Mouse (Mus musculus): Measurements from ENCODE around the gene Zfyve26. TPM values are rescaled to one million over a fixed set of nuclear protein-coding genes. Genes with fewer than 3 reads are reported as not detected.

Gene Zfyve26
- polyA plus RNA-seq, 1 experiment from 2014 or later = 7.0 TPM

DNA sequence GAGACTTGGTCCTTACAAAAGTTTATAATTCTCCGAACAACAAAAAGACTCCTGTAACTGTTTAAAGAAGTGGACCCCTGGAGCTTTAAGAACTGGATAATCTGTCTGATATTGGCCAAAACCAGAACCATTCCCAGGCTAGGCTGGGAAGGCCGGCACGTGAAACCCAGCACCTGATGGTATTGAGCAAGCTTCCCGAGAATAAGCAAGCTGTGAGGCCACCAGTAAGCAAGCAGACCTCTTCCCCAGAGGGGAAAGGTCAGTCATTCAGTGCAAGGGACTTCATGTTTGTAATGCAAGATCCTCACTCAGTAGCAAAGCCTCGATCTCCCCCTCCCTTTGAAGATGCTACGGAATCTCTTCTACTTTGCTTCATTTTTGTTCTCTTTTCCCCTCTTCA lies 3.2 kb downstream of the Zfyve26 start:
- Histone ChIP-seq H3K9ac (ENCODE audit: low read depth, low read length) (no peak overlapping the region), H3K36me3 (ENCODE audit: control insufficient read depth, insufficient read depth, low read length) (peaks cover 6% of the 10 kb centered on the region), H3K4me3 (ENCODE audit: low read length) (no peak overlapping the region), H3K4me2 (ENCODE audit: low read length) (no peak overlapping the region), H3K9me3 (ENCODE audit: control insufficient read depth, low read length) (no peaks in the 10 kb centered on the region), H3K27me3 (replicated peaks; ENCODE audit: control insufficient read depth, insufficient read depth, low read length) (no peaks in the 10 kb centered on the region), H3K27ac (ENCODE audit: low read depth, low read length) (no peak overlapping the region), H3K4me1 (ENCODE audit: control insufficient read depth, insufficient read depth, low read depth, low read length) (peaks cover 10% of the 10 kb centered on the region)
- ATAC-seq = no peak
- WGBS = 87% methylated on average over 6 of the region's 6 CpGs

DNA sequence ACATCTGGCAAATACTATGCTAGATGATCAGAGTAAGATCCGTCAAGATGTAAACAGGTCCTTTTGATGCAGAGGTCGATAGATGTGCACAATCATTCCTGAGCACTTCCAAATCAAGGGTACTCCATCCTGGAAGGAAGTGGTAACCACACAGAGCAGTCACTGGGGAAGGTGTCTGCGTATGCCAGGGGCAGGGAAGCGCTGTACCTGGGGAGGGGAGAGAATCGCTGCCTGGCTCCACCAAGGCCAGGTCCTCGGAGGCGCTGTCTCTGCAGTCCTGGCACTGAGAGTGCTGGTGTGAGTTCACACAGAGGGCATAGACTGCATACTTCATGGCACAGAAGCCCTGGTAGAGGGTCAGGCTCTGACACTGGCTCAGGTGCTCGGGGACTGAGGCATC lies 13.5 kb downstream of the Zfyve26 start:
- Histone ChIP-seq H3K4me3 (ENCODE audit: low read length) (no peak overlapping the region), H3K9ac (ENCODE audit: low read depth, low read length) (no peak overlapping the region), H3K27me3 (replicated peaks; ENCODE audit: control insufficient read depth, insufficient read depth, low read length) (no peaks in the 10 kb centered on the region), H3K4me2 (ENCODE audit: low read length) (no peak overlapping the region), H3K9me3 (ENCODE audit: control insufficient read depth, low read length) (no peaks in the 10 kb centered on the region), H3K27ac (ENCODE audit: low read depth, low read length) (no peak overlapping the region), H3K4me1 (ENCODE audit: control insufficient read depth, insufficient read depth, low read depth, low read length) (no peaks in the 10 kb centered on the region), H3K36me3 (ENCODE audit: control insufficient read depth, insufficient read depth, low read length) (peaks cover 53% of the 10 kb centered on the region)
- WGBS = 92% methylated on average over 8 of the region's 8 CpGs
- no peak for ATAC-seq

DNA sequence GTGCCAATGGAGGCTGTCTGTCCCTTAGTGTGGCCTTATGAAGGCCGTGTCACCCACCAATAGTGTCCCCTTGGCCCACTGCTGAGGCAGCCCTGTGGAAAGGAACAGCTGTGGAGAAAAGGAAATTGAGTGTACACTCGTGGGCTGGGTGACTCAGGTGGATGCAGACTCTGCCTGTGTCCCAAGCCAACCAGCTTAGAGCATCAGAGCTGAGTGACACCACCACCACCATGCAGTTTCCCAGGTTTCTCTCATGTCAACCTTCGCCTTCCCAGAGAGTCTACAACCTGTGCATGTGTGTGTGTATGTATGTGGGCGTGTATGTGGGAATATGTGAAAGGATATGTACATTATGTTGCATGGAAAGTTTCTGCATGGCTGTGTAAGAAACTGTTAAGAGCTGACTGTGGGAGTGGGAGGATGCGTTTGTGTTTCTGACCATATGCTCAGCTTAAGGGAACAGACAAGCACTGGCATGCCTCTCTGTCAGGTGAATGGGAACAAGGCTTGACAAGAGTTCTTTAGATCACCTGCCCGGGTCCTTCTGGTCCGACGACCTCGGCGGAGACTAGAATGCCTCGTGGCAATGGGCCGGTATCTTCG lies 16.5 kb downstream of the Zfyve26 start:
- no peak overlapping the region for H3K4me3 ChIP-seq (ENCODE audit: low read length)
- H3K36me3 ChIP-seq (ENCODE audit: control insufficient read depth, insufficient read depth, low read length) = peaks cover 54% of the 10 kb centered on the region
- no peak overlapping the region for H3K9ac ChIP-seq (ENCODE audit: low read depth, low read length)
- ATAC-seq = no peak
- no peak overlapping the region for H3K4me2 ChIP-seq (ENCODE audit: low read length)
- H3K4me1 ChIP-seq (ENCODE audit: control insufficient read depth, insufficient read depth, low read depth, low read length) = no peaks in the 10 kb centered on the region
- no peaks in the 10 kb centered on the region for H3K27me3 ChIP-seq (replicated peaks; ENCODE audit: control insufficient read depth, insufficient read depth, low read length)
- WGBS = 91% methylated on average over 13 of the region's 13 CpGs
- no peak overlapping the region for H3K27ac ChIP-seq (ENCODE audit: low read depth, low read length)
- no peaks in the 10 kb centered on the region for H3K9me3 ChIP-seq (ENCODE audit: control insufficient read depth, low read length)

DNA sequence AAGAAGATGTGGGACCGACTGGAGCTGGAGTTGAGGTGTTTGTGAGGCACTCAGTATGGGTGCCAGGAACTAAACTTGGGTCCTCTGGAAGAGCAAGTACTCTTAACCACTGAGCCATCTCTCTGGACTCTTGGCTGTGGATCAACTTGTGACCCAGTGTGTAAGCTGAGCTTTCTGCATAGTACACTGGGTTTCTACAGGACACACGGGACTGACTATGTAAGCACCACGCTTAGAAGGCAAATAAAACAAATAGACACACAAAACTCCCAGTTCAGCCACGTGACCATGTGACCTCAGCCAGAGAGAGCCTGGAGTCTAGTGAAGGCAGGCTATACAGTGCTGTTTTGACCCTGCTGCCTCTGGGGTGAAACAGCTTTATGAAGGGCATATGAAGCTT lies 23.5 kb downstream of the Zfyve26 start:
- Histone ChIP-seq H3K9me3 (ENCODE audit: control insufficient read depth, low read length) (no peaks in the 10 kb centered on the region), H3K4me1 (ENCODE audit: control insufficient read depth, insufficient read depth, low read depth, low read length) (no peaks in the 10 kb centered on the region), H3K4me3 (ENCODE audit: low read length) (no peak overlapping the region), H3K36me3 (ENCODE audit: control insufficient read depth, insufficient read depth, low read length) (peaks cover 54% of the 10 kb centered on the region), H3K9ac (ENCODE audit: low read depth, low read length) (no peak overlapping the region), H3K4me2 (ENCODE audit: low read length) (no peak overlapping the region), H3K27ac (ENCODE audit: low read depth, low read length) (no peak overlapping the region), H3K27me3 (replicated peaks; ENCODE audit: control insufficient read depth, insufficient read depth, low read length) (no peaks in the 10 kb centered on the region)
- ATAC-seq = no peak
- 88% methylated on average over 4 of the region's 4 CpGs for WGBS

DNA sequence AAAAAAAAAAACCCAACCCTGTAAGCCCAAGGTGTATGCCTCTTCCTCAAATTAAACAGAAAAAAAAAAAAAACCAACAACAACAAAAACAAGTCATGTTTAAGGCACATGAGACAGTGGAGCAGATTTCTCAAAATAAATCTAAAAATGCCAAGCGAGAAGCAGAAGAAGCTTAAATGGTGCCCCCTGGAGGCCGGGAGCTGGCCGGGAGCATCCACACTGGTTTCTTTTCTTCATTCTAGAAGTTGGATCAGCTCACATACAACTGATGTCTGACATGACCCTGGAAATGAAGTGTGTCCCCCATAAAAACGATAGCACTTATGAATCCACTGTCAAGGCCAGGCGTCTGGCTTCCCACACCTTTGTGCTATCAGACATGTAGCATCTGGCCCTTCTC lies 35.1 kb downstream of the Zfyve26 start:
- H3K36me3 ChIP-seq (ENCODE audit: control insufficient read depth, insufficient read depth, low read length) = peaks cover 33% of the 10 kb centered on the region
- H3K4me1 ChIP-seq (ENCODE audit: control insufficient read depth, insufficient read depth, low read depth, low read length) = no peaks in the 10 kb centered on the region
- no peak overlapping the region for H3K9ac ChIP-seq (ENCODE audit: low read depth, low read length)
- 51% methylated on average over 5 of the region's 5 CpGs for WGBS
- H3K27ac ChIP-seq (ENCODE audit: low read depth, low read length) = no peak overlapping the region
- no peaks in the 10 kb centered on the region for H3K9me3 ChIP-seq (ENCODE audit: control insufficient read depth, low read length)
- no peak for ATAC-seq
- H3K4me3 ChIP-seq (ENCODE audit: low read length) = no peak overlapping the region
- H3K27me3 ChIP-seq (replicated peaks; ENCODE audit: control insufficient read depth, insufficient read depth, low read length) = no peaks in the 10 kb centered on the region
- no peak overlapping the region for H3K4me2 ChIP-seq (ENCODE audit: low read length)

DNA sequence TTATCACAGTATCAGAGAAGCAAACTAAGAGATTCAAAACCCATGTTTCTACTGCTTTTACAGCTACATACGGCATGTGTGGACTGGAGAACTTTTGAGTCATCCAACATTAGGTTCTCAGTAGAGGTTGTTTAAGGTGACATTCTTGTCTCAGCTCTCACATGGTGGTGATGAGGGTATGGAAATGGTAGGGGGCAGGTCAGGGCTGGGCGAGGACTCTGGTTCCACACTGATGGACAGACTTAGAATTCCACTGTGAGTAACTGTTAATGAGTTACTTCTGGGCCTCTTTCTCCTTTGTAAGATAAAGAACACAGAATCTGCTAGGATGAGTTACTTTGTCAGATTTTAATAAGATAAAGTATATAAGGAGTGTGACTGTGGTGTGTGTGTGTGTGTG lies 36.0 kb downstream of the Zfyve26 start:
- no peaks in the 10 kb centered on the region for H3K4me1 ChIP-seq (ENCODE audit: control insufficient read depth, insufficient read depth, low read depth, low read length)
- H3K4me3 ChIP-seq (ENCODE audit: low read length) = no peak overlapping the region
- H3K9me3 ChIP-seq (ENCODE audit: control insufficient read depth, low read length) = no peaks in the 10 kb centered on the region
- H3K27me3 ChIP-seq (replicated peaks; ENCODE audit: control insufficient read depth, insufficient read depth, low read length) = no peaks in the 10 kb centered on the region
- H3K4me2 ChIP-seq (ENCODE audit: low read length) = no peak overlapping the region
- H3K9ac ChIP-seq (ENCODE audit: low read depth, low read length) = no peak overlapping the region
- ATAC-seq = no peak
- WGBS = 97% methylated on average over 2 of the region's 2 CpGs
- H3K36me3 ChIP-seq (ENCODE audit: control insufficient read depth, insufficient read depth, low read length) = peaks cover 32% of the 10 kb centered on the region
- H3K27ac ChIP-seq (ENCODE audit: low read depth, low read length) = no peak overlapping the region

DNA sequence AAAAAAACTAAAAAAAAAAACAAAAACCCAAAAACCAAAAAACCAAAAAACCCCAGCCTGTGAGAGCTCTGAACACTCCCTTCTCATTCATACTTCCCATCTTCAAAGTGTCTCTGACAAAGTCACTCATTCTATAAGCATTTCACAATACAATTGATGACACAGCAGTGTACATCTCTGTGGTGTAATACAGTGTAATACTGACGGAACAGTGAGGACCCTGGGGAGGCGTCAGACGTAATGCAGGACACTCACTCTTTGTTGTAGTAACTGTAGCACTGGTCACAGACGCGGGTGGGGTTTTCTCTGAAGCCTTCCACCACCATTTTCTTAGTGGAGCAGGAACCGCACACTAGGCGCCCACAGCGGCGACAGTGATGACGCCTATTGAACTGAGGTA lies 41.1 kb downstream of the Zfyve26 start:
- ATAC-seq = no peak
- Histone ChIP-seq H3K4me3 (ENCODE audit: low read length) (no peak overlapping the region), H3K36me3 (ENCODE audit: control insufficient read depth, insufficient read depth, low read length) (peaks cover 37% of the 10 kb centered on the region), H3K27me3 (replicated peaks; ENCODE audit: control insufficient read depth, insufficient read depth, low read length) (no peaks in the 10 kb centered on the region), H3K4me2 (ENCODE audit: low read length) (no peak overlapping the region), H3K9me3 (ENCODE audit: control insufficient read depth, low read length) (no peaks in the 10 kb centered on the region), H3K9ac (ENCODE audit: low read depth, low read length) (no peak overlapping the region), H3K4me1 (ENCODE audit: control insufficient read depth, insufficient read depth, low read depth, low read length) (no peaks in the 10 kb centered on the region), H3K27ac (ENCODE audit: low read depth, low read length) (no peak overlapping the region)
- WGBS = 95% methylated on average over 10 of the region's 10 CpGs

DNA sequence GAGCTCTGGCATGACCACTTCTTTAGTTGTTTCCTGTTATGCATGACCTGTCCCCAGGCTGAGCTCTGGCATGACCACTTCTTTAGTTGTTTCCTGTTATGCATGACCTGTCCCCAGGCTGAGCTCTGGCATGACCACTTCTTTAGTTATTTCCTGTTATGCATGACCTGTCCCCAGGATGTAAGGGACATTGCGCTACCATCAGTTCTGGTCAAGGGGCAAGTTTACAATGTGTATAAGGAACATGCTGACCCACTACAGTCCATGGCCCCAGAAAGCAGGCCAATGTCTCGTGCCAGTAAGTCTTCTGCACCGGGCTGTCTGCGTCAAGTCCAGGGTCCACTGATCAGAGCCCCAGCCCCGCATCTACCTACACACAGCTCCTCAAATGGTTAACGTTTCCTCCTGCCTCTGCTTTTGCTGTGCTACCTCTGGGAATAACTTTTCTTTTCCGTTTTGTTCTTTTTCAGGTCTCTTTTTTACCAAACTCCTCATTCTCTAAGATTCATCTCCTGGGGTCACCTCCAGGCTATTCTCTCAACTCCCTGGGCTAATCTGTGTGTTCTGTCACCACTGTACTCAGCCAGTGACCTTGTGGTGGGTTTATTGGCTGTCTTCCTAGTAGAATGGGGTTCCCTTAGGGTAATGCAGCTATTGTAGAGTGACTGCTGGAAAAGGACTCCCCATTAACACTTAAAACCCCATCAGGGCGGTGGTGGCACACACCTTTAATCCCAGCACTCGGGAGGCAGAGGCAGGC lies 42.6 kb downstream of the Zfyve26 start:
- Histone ChIP-seq H3K4me1 (ENCODE audit: control insufficient read depth, insufficient read depth, low read depth, low read length) (no peaks in the 10 kb centered on the region), H3K9ac (ENCODE audit: low read depth, low read length) (no peak overlapping the region), H3K36me3 (ENCODE audit: control insufficient read depth, insufficient read depth, low read length) (peaks cover 41% of the 10 kb centered on the region), H3K27me3 (replicated peaks; ENCODE audit: control insufficient read depth, insufficient read depth, low read length) (no peaks in the 10 kb centered on the region), H3K9me3 (ENCODE audit: control insufficient read depth, low read length) (no peaks in the 10 kb centered on the region), H3K4me3 (ENCODE audit: low read length) (no peak overlapping the region), H3K4me2 (ENCODE audit: low read length) (no peak overlapping the region), H3K27ac (ENCODE audit: low read depth, low read length) (no peak overlapping the region)
- no peak for ATAC-seq
- WGBS = 92% methylated on average over 9 of the region's 9 CpGs

DNA sequence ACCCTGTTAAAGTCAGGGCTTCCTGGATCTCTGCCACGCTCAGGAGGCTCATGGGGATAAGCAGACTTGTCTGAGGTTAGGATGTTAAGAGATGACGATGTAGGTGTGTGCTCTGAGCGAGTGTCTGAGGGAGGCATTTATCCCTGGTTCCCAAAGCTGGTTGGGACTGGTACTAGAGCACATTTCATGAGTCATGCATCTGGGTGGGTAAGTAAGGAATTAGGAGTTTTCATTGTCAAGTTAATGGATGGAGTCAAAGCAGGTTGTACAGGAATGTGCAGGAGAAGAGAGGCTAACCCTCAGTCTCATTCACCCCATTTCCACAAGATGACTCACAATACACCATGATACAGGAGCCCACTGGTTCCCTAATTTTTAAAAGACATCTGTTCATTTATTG lies 48.0 kb downstream of the Zfyve26 start:
- ATAC-seq = no peak
- H3K9me3 ChIP-seq (ENCODE audit: control insufficient read depth, low read length) = no peaks in the 10 kb centered on the region
- no peak overlapping the region for H3K9ac ChIP-seq (ENCODE audit: low read depth, low read length)
- no peak overlapping the region for H3K4me3 ChIP-seq (ENCODE audit: low read length)
- H3K36me3 ChIP-seq (ENCODE audit: control insufficient read depth, insufficient read depth, low read length) = peaks cover 53% of the 10 kb centered on the region
- no peaks in the 10 kb centered on the region for H3K4me1 ChIP-seq (ENCODE audit: control insufficient read depth, insufficient read depth, low read depth, low read length)
- H3K27me3 ChIP-seq (replicated peaks; ENCODE audit: control insufficient read depth, insufficient read depth, low read length) = no peaks in the 10 kb centered on the region
- no peak overlapping the region for H3K27ac ChIP-seq (ENCODE audit: low read depth, low read length)
- 89% methylated on average over 3 of the region's 3 CpGs for WGBS
- no peak overlapping the region for H3K4me2 ChIP-seq (ENCODE audit: low read length)

All from hindbrain, embryonic 16.5 days (tissue).